Mouse (Mus musculus) embryonic stem cell, embryonic (primary cell): ENCODE data around the gene Tmem183a.

ENCODE experiments used
- CTCF ChIA-PET, 4 experiments: fragments of 300-600 bp in 2 of 4; fragments of 350-600 bp in 2 of 4; sonication (Branson Sonifier 250); formaldehyde crosslinking; loops; one replicate each; lab custom pipeline; 2022; ENCODE audit warnings: inconsistent platforms in 2 of 4; lab: Charles Lee
- POLR2A ChIA-PET, 4 experiments: fragments of 300-600 bp in 2 of 4; fragments of 350-600 bp in 2 of 4; sonication (Branson Sonifier 250); formaldehyde crosslinking; loops; one replicate each; lab custom pipeline; 2022; ENCODE audit warnings: antibody characterized with exemption in 4 of 4, inconsistent platforms in 1 of 4; lab: Charles Lee

Gene Tmem183a

GRCm38 (mm10) chr1:134361195-134361856 is 453 bp downstream of the Tmem183a start:
- CTCF ChIA-PET = interaction anchor here in 3 of 4 experiments (0.5 to 1.0 kb wide), 3 partner anchors 85 to 472 kb away, joined by 3 to 5 read pairs (median 3); no protein-coding TSS in a partner anchor

GRCm38 (mm10) chr1:134360656-134361055 is 1.1 kb downstream of the Tmem183a start:
- POLR2A ChIA-PET = interaction anchor here in 3 of 4 experiments (0.6 to 3.0 kb wide), 21 partner anchors 9 to 574 kb away, joined by 3 to 9 read pairs (median 4); partner anchors contain the start of genes Adipor1 (in 2 of the 3), Klhl12 (in 2 of the 3) and Cyb5r1 (in 1 of the 3)
- CTCF ChIA-PET = interaction anchor here in 2 of 4 experiments (0.5 to 1.0 kb wide), 2 partner anchors 86 to 472 kb away, joined by 3 to 5 read pairs; no protein-coding TSS in a partner anchor

More at GRCm38 (mm10) chr1:134361195-134361856, 453 bp downstream of the Tmem183a start:
- POLR2A ChIA-PET = interaction anchor here in 3 of 4 experiments (0.6 to 3.2 kb wide), 17 partner anchors 10 to 714 kb away, joined by 3 to 11 read pairs (median 4); partner anchors contain the start of genes Klhl12 (in 2 of the 3) and Adipor1 (in 1 of the 3)

- POLR2A ChIA-PET = interaction anchor here in 1 of 4 experiments (1.7 kb wide), 1 partner anchor 15 kb away, joined by 4 read pairs; no protein-coding TSS in a partner anchor
- CTCF ChIA-PET = no interaction called here
Observed at GRCm38 (mm10) chr1:134357461-134357860, 4.3 kb downstream of the Tmem183a start.

GRCm38 (mm10) chr1:134353326-134353725 is 8.5 kb downstream of the Tmem183a start:
- ChIA-PET POLR2A (interaction anchor here in 3 of 4 experiments (0.6 to 4.8 kb wide), 14 partner anchors 9 to 251 kb away, joined by 3 to 41 read pairs (median 3); partner anchors contain the start of genes Klhl12 (in 2 of the 3), Adipor1 (in 1 of the 3) and Ppfia4 (in 1 of the 3)), CTCF (interaction anchor here in 1 of 4 experiments (0.5 kb wide), 1 partner anchor 62 kb away, joined by 3 read pairs; the partner anchor contains the start of gene Adipor1)

- ChIA-PET POLR2A (no interaction called here), CTCF (no interaction called here)
Observed at GRCm38 (mm10) chr1:134347791-134348190, 14.0 kb downstream of the Tmem183a start.

GRCm38 (mm10) chr1:134345075-134345474 is 16.7 kb downstream of the Tmem183a start:
- CTCF ChIA-PET = interaction anchor here in 2 of 4 experiments (0.6 to 2.0 kb wide), 7 partner anchors 13 to 279 kb away, joined by 3 to 5 read pairs (median 3); no protein-coding TSS in a partner anchor
- POLR2A ChIA-PET = interaction anchor here (0.6 to 5.8 kb wide), 49 partner anchors 8 to 1325 kb away, joined by 3 to 41 read pairs (median 4); partner anchors contain the start of genes Klhl12 (in 2 of the 4), Tmem183a (in 2 of the 4), Adipor1 (in 1 of the 4) and Btg2 (in 1 of the 4)

GRCm38 (mm10) chr1:134344005-134344950 is 17.5 kb downstream of the Tmem183a start:
- CTCF ChIA-PET = interaction anchor here (0.6 to 2.0 kb wide), 12 partner anchors 12 to 278 kb away, joined by 3 to 5 read pairs (median 3); no protein-coding TSS in a partner anchor
- POLR2A ChIA-PET = interaction anchor here (0.5 to 5.8 kb wide), 54 partner anchors 10 to 1325 kb away, joined by 3 to 41 read pairs (median 4); partner anchors contain the start of genes Klhl12 (in 3 of the 4), Tmem183a (in 2 of the 4), Ube2t (in 2 of the 4) and Adipor1 (in 1 of the 4)

- CTCF ChIA-PET = interaction anchor here (0.6 to 2.0 kb wide), 6 partner anchors 11 to 223 kb away, joined by 3 to 5 read pairs (median 4); no protein-coding TSS in a partner anchor
- POLR2A ChIA-PET = interaction anchor here in 3 of 4 experiments (0.6 to 5.8 kb wide), 18 partner anchors 9 to 919 kb away, joined by 3 to 41 read pairs (median 5); partner anchors contain the start of genes Klhl12 (in 2 of the 3), Adipor1 (in 1 of the 3), Cyb5r1 (in 1 of the 3) and Sox13 (in 1 of the 3)
Observed at GRCm38 (mm10) chr1:134343567-134343966, 18.2 kb downstream of the Tmem183a start.

GRCm38 (mm10) chr1:134342781-134343310 is 18.9 kb downstream of the Tmem183a start:
- POLR2A ChIA-PET = interaction anchor here in 3 of 4 experiments (0.5 to 5.8 kb wide), 14 partner anchors 9 to 619 kb away, joined by 3 to 41 read pairs (median 4); partner anchors contain the start of genes Cyb5r1 (in 1 of the 3), Klhl12 (in 1 of the 3) and Ube2t (in 1 of the 3)
- CTCF ChIA-PET = interaction anchor here in 3 of 4 experiments (0.8 to 1.4 kb wide), 5 partner anchors 11 to 222 kb away, joined by 3 to 5 read pairs (median 3); no protein-coding TSS in a partner anchor

GRCm38 (mm10) chr1:134342278-134342664 is 19.5 kb downstream of the Tmem183a start:
- ChIA-PET CTCF (interaction anchor here in 2 of 4 experiments (0.8 to 1.4 kb wide), 3 partner anchors 10 to 222 kb away, joined by 3 read pairs; no protein-coding TSS in a partner anchor), POLR2A (interaction anchor here in 2 of 4 experiments (0.6 to 5.8 kb wide), 10 partner anchors 12 to 235 kb away, joined by 3 to 41 read pairs (median 4); partner anchors contain the start of genes Cyb5r1 (in 1 of the 2) and Klhl12 (in 1 of the 2))

- ChIA-PET CTCF (interaction anchor here in 1 of 4 experiments (1.0 to 1.4 kb wide), 2 partner anchors 10 to 219 kb away, joined by 3 read pairs; no protein-coding TSS in a partner anchor), POLR2A (interaction anchor here in 1 of 4 experiments (1.0 to 5.8 kb wide), 5 partner anchors 13 to 151 kb away, joined by 3 to 41 read pairs (median 5); no protein-coding TSS in a partner anchor)
Observed at GRCm38 (mm10) chr1:134341641-134342277, 20.0 kb downstream of the Tmem183a start.

GRCm38 (mm10) chr1:134339757-134340619 is 21.8 kb downstream of the Tmem183a start:
- POLR2A ChIA-PET = interaction anchor here in 3 of 4 experiments (0.7 to 2.1 kb wide), 7 partner anchors 11 to 231 kb away, joined by 3 to 6 read pairs (median 3); partner anchors contain the start of gene Klhl12 (in 1 of the 3)
- CTCF ChIA-PET = interaction anchor here in 3 of 4 experiments (0.6 to 1.0 kb wide), 12 partner anchors 8 to 515 kb away, joined by 3 to 5 read pairs (median 3); partner anchors contain the start of genes Chit1 (in 1 of the 3) and Rabif (in 1 of the 3)

- POLR2A ChIA-PET = interaction anchor here in 2 of 4 experiments (0.9 to 2.1 kb wide), 3 partner anchors 11 to 17 kb away, joined by 3 to 6 read pairs (median 4); no protein-coding TSS in a partner anchor
- CTCF ChIA-PET = interaction anchor here in 2 of 4 experiments (0.6 to 0.8 kb wide), 2 partner anchors 75 to 228 kb away, joined by 3 read pairs; partner anchors contain the start of gene Chit1 (in 1 of the 2)
Observed at GRCm38 (mm10) chr1:134339162-134339561, 22.6 kb downstream of the Tmem183a start.

GRCm38 (mm10) chr1:134336958-134337710 is 24.6 kb downstream of the Tmem183a start:
- POLR2A ChIA-PET = interaction anchor here (0.7 to 2.1 kb wide), 20 partner anchors 8 to 667 kb away, joined by 3 to 8 read pairs (median 4); partner anchors contain the start of gene Btg2 (in 1 of the 4)
- CTCF ChIA-PET = interaction anchor here (0.5 to 1.9 kb wide), 11 partner anchors 8 to 479 kb away, joined by 3 to 7 read pairs (median 4); partner anchors contain the start of gene Rabif (in 1 of the 4)
